Mouse (Mus musculus) mouse trophoblast stem cell (cell line): ENCODE data around the gene Sema6d.

Experiments
- in situ Hi-C, 2 experiments: fragments of 300-500 bp; cut with MseI, MboI; formaldehyde crosslinking; loops; 2 replicates in 1 of 2; 3 replicates in 1 of 2; pipeline ENCODE4 v1.15.1; 2025

Sema6d gene

DNA sequence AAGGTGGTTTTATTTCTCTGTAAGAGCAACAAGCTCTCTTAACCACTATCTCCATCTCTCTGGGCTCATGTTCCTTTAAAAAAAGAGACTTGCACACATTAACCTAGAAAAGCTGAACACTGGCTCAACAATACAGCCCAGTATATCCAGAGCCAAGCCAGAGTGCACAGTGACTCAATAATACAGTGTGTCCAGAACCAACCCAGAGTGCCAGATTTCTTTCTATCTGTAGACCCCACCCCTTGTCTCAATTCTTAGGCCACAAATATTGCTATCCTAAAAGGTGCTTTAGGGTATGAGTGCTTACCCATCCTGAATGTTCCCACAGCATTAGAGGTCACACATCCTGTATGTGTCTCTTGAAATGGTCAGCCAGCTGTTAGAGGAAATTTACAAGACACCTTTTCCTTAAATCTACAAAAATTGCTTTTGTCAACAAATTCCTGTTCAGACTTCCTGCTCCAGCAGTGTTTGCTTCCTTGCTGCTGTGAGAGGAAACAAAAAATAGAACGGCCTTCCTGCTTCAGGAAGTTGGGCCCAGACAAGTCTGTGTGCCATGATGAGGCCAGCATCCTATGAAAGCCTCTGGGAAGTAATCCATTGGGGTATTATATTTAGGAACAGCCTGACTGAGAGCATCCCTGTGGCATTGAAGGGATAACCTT, 465.1 kb downstream of the Sema6d start:
- in situ Hi-C loops: no loop called here

DNA sequence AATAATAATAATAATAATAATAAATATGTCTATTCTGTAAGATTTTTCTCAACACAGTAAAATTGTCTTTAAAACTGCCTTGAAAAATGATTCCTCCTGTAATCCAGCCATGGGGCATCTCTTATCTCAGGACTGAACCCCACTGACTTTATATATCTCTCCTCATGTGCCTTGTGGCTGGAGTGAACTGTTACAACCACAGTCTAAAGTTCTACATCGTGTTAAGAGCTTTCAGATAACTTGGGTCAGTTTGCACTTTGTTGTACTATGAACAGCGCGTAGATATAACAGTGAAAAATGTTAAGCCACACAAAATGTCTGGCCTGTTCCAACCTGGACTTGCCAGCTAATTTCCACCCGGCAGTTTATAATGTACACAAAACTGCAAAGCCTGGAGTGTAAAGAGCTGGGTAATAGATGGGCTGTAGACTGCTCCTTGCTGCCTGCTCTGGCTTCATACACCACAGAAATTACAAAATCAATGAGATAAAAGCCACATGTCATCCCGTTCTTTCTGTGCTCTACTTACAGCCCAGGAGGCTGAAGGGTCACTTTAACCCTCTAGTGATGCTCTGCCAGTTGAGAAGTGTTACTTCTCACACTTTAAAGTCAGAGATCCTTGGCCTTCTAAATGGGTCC, 467.2 kb downstream of the Sema6d start:
- in situ Hi-C loops: no loop called here

DNA sequence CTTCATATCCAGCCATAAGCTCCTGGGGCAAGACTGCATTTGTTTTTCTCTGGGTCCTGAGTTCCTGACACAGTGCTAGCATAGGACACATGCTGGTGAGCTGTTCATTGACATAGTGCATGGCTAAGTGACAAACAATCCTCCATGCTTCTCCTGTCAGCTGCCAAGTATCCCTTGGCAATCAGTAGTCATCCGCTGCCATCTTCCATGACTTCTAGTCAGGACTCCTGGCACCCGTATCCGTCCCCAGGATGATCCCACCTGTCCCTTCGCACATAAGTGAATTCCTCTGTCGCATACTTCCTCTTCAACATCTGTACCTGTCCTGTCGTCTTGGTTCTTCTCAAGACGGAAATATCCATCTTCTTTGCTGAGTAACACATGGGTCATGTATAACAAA, 468.3 kb downstream of the Sema6d start:
- in situ Hi-C loops: no loop called here

DNA sequence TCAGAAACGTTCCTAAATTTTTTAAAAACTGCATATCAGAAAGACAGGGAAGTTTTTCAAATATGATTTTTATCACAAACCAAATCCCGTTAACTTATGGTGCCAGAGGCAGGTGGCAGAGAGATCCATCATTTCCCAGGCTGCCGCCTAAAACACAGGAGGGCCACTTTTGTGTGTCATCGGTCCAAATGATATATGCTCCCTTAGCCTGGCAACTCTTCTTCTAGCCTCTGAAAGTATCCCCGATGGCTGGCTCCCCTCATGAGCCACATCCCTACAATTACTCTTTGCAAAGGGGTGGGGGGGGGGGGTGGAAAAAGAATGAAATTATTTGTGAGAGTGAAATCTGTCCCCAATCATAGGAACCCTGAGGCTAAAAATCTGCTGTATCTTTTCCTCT, 471.9 kb downstream of the Sema6d start:
- in situ Hi-C loops: no loop called here

DNA sequence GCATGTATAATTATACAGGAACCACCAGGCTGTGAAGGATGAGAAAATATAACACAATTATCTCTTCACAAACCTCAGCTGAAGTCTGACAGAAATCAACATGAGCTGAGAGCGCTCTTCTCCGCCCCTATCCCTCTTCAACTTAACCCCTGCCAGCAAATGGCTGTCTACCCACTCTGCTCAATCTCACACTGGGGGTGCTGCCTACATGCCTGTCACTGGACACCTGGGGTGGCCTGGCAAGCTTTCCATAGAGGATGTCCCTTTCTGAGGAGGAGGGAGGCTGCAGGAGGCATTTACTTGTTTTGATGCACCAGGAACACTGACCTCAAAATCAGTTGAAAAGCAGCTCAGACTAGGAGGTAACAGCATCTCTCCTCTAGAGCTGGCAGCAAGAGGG, 472.3 kb downstream of the Sema6d start:
- in situ Hi-C loops: no loop called here

DNA sequence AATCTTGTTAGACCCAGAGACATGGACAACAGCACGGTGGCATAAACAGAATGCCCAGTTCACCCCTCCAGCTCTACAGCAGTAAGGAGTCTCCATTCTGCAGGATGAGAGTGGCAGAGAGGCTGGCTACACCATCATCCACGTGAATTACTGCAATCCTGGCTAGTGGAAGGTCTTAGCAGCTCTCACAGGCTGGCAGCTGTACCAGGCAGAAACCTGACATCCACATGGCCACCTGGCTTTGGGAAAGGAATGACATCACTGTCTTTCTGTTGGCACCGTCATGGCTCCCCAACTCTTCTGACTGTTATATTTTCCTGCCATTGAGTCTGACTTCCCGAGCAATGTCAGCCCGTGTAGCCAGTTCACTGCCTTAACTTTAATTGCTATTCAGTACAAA, 474.0 kb downstream of the Sema6d start:
- in situ Hi-C loops: no loop called here

DNA sequence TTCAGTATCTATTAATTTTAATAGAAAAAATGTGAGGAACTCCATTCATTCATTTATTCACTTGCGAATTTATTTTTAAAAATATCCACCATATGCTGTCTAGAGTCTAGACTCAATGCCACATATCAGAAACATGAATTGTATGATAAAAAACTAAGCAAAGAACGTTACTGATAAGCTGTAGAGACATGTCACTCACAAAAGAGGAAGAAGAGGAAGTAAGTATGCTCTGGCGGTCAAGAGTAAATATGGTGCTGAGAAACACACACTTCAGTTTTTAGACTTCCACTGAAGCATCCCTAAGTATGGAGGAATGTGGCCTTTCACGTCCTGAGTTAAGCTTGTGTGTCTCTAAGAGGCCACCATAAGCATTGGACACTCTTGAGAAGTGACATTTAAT, 484.0 kb downstream of the Sema6d start:
- in situ Hi-C loops: no loop called here

DNA sequence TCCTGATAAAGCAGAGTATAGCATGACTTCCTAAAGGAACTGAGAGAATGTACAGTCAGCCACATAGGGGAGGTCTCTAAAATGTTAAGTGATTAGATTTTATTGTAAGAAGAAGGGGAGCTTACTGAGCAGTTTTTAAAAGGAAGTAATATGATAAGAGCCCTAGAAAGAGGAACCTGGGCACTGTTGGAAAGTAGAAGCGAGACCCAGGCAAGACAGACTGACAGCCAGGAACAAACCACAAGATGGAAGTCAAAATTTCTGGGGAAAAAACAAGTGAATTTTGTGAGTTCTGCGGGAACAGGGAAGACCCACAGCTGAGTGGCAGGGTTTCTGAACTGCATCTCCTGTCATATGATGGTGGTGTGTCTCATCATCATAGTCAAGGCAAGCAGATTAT, 486.3 kb downstream of the Sema6d start:
- in situ Hi-C loops: no loop called here

DNA sequence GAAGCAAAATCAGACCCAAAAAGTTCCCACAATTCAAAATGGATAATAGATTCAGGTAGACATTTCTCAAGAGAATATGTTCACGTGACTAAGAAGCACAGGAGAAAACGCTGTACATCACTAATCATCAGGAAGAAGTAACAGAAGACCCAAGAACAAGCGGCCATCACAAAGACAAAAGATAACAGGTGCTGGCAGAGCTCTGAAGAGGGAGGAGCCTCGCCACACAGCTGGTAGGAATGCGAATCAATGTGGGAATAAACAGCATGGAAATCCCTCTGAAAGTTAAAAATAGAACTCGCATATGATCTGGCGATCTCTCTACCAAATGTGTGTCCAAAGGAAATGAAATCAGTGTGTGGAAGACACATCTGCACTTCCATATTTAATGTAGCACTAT, 493.8 kb downstream of the Sema6d start:
- in situ Hi-C loops: no loop called here

DNA sequence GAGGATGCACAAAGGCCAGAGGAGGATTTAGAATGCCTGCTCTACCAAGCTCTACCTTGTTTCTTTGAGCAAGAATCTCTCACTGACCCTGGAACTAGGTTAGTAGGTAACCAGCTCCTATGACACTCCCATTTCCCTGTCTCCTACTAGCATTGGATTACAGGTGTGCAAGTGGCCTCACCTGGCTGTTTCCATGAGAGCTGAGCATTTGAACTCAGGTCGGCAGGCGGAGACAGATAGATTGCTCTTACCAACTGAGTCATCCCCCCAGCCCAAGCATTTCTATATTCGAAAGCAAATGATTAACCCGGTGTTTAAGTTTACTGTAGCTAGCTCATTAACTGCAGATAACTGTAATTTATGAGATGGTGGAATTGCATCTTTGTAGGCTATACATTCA, 503.0 kb downstream of the Sema6d start:
- in situ Hi-C loops: no loop called here

DNA sequence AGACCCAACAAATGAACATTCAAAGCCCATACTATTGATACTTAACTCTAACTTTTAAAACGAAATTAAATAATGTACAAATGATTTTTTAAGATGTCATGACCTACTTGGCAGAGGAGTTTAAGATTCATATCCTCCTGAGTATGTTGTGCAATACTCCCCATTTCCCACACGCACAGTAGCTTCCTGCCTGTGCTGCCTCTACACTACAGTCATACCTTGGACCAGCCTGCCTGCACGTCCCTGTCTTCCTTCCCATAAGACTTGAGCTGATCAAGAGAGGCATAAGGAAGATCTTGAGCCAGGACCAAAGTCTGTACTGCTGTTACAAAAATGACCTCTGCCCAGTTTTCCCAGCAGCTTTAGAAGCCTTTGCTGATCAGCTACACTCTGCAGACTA, 509.2 kb downstream of the Sema6d start:
- in situ Hi-C loops: no loop called here

DNA sequence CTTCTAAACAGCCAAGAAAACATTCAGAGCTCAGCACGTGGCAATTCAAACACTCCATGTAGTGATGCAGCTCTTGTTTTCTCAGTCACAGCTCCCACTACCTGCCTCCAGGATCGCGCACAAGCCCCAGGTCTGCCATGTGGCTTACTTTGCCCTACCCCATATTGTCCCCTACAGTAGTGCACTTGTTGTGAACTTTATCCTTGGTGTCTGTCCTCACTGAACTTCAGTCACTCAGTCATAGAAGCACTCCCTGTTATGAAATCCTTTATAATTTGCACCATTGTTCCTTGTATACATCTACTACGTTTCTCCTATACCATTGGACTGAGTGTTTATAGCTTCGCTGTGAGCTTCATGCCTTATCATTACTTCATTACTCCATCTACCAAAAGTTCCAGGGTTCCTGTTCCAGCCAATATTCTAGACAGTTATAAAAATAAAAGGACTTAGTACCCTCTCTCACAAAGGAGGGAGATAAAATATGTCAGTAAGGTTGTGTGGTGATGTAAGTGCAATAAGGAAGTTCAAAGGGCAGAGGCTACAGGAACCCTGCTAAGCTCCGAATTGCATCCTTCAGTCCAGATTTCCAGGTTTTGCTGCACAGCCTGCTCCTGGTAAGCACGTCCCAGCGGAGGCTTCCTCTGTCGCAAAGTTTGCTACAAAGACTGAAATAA, 512.1 kb downstream of the Sema6d start:
- in situ Hi-C loops: loop anchor here in 1 of 2 experiments (25.0 kb wide), 1 partner anchor 585 kb away; no protein-coding TSS in a partner anchor

DNA sequence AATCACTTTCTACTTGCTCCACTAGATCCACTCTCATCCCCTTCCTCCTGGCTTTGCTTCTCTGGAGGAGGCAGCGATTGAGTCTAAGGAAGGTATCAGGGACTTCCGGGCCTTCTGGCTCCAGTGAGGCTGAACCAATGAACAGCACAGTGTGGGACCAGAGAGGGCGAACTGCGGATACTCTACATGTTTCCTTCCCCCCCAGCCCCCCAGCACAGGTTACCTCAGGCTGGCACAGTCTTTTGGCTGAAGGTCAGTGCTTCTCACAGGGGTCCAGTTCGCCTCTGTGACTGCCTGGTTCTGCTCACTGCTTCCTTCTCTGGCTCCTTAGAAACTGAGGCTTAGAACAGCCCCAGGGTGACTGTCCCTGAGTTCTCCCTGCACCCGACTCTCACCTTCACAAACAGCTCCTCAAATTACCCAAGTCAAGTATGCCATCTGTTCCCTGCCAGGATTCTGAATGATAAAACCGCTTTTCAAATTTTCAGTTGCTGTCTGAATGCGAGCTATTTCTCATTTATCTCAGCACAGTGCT, 512.7 kb downstream of the Sema6d start:
- in situ Hi-C loops: loop anchor here in 1 of 2 experiments (25.0 kb wide), 1 partner anchor 585 kb away; no protein-coding TSS in a partner anchor

DNA sequence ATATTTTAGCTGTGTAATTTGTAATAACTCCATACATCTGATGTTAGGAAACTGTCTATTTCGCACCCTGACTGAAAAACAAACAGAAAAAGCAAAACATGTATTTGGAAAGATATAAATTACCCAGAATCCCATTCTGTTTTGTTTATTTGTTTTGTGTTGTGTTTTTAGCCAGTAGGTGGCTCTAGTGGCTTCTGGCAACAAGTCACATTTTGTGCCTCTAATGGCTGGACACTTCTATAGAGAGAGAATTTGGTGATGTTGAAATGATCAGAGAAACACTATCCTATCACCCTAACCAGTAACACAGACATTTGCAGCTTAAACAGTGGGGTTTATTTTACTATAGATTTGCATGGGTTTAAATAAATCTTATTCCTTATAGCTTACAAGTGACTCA, 515.6 kb downstream of the Sema6d start:
- in situ Hi-C loops: loop anchor here in 1 of 2 experiments (25.0 kb wide), 1 partner anchor 582 kb away; no protein-coding TSS in a partner anchor

DNA sequence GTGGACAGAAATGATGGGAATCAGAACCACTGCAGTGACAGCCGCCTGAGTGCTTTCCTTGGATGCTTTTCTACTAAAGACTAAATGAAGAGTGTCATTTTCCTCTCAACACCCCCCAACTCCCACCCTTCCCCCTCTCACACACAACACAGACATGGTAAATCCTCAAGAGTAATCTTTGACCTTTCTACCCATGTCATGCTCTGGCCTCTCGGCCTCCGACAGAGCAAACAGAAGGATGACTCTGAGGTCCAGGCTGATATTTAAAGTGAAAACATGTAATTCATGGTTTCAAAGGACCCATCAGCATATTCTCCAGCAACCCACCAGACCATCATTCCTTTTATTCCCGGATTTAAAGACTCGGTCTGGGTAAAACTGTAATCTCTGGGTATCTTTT, 518.2 kb downstream of the Sema6d start:
- in situ Hi-C loops: loop anchor here in 1 of 2 experiments (25.0 kb wide), 1 partner anchor 579 kb away; no protein-coding TSS in a partner anchor

DNA sequence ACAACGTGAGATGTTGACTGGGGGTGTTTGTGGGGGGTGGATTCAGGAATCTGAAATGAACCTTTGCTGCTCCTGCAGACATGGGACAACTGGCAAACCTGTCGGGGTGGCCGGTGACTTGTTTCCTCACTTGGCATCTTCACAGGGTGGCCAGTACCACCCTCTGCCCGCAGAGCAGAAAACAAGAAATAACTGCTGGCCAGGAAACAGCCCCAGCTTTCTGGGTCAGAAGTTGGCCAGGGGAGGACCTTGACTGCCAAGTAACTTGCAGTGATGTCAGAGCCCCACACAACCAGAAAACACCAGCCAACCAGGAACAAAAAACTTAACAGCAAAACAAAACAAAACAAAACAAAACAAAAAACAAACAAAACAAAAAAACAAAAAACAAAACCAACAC, 518.8 kb downstream of the Sema6d start:
- in situ Hi-C loops: loop anchor here in 1 of 2 experiments (25.0 kb wide), 1 partner anchor 579 kb away; no protein-coding TSS in a partner anchor

DNA sequence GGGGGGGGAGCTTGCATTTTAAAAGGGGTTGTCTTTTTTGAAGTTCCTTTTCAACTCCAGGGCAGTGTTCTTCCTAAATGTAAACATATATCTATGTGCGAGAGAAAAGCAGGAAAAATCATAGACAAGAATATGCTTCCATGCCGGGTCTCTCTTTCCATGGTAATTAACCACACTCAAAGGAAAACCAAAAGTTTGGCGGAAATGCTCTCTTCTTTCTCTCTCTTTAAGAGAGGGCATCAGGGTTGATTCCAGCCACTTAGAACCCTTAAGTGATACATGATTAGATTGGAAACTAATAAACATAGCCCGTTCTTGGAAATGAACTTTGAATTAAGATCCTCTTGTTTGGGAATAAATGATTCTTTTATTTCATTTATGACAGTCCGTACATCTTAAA, 519.2 kb downstream of the Sema6d start:
- in situ Hi-C loops: loop anchor here in 1 of 2 experiments (25.0 kb wide), 1 partner anchor 578 kb away; no protein-coding TSS in a partner anchor

DNA sequence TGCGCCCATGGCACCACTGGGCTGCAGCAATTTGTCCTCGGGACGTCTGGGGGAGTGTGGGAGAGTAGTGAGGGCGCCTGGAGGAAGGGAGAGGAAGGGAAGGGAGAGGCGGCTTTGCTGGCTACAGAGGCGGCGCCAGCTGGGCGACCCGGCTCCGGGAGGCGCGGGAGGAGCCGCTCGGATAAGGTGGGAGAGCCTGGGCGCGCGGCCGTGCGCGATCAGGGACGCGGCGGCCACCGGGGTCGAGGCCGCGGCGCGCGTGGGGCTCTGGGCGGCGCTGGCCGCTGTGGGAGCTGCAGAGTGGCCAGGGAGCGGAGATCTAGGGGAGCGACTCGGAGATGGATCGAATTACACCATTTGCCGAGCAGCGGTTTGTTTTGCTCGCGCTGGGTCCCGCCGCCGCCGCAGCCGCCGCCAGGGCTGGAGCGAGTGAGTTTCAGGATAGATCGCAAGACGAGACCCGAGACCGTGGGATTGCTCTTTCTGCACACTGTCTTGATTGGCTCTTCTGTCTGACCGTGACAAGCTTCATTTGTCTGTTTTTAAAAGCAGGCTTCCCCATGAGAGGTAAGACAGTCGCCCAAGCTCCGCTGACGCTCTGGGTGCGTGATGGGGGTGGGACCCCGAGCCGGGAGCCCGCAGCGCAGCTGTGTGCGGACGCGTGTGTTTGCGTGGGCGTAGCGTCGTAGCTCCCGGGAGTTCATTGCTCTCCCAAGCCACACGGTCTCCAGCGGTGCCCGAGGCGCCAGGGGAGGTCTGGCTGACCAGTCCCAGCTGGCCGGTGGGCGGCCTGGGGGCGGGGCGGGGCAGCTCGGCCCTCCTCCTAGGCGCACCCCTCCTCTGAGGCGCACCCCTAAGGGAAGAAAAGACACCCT, 520.2 kb downstream of the Sema6d start:
- in situ Hi-C loops: loop anchor here in 1 of 2 experiments (25.0 kb wide), 1 partner anchor 577 kb away; no protein-coding TSS in a partner anchor

DNA sequence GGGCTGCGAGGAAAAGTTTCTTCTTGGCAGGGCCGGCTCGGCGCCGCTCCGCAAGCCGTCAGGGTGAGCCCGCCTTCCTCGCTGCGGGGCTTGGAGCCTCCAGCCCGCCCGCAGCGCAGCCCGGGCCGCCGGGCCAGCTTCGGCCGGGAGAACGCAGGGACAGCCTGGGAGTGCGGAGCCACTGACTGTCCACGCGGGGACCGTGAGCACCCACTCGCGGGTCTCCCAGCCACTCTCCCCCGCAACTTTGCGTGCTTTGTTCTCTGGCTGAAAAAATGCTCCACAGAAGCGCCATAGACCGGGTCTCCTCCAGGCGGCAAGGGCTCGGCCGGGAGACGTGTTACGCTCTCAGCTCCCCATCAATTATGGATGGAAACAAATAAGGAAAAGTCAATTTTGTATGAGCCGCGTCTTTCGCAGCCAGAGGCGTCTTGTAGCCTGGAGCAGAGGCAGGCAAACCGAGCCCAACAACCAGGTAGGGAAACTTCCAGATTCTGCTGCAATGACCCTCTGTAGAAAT, 520.9 kb downstream of the Sema6d start:
- in situ Hi-C loops: loop anchor here in 1 of 2 experiments (25.0 kb wide), 1 partner anchor 577 kb away; no protein-coding TSS in a partner anchor

DNA sequence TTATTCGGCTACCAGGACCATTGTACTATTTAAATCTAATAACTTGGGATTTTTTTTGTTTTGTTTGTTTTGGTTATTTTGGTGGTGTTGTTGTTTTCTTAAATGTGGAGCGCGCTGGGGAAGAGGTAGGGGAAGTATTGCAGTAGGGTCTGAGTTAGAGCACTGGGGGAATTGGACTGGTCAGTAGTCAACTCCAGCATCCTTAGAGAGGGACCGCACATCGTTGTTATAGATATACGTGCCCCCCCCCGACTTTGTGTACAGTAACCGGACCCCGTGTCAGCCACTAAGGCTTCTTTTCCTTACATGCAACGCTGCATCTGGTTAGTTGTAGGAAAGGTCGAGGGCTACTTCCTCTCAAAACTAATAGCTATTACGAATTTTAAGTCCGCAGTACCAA, 521.5 kb downstream of the Sema6d start:
- in situ Hi-C loops: loop anchor here in 1 of 2 experiments (25.0 kb wide), 1 partner anchor 576 kb away; no protein-coding TSS in a partner anchor

DNA sequence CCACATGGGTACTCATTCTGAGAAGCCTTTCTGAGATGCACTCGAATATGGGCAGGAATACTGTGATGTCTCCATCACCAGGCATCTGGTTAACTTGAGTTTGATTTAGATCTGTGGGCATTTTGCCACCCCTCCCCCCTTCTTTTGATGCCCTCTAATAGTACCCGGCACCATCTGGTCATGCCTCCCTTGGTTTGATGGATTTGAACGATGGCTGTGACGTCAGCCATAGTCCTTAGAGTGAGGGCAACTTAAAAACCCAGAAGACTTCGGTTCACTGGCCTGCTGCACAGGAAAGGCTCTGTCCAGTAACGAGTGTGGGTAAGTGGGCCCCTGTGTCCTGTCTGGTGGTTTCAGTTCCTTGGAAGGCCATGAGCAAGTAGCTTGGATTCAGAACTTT, 522.5 kb downstream of the Sema6d start:
- in situ Hi-C loops: loop anchor here in 1 of 2 experiments (25.0 kb wide), 1 partner anchor 575 kb away; no protein-coding TSS in a partner anchor
